Mouse (Mus musculus) Patski (cell line): ENCODE measurements around the gene C77080. TPM values are rescaled to one million over a fixed set of nuclear protein-coding genes. Genes with fewer than 3 reads are reported as not detected.

Experiments used
- ATAC-seq: fragments of 100-300 bp; one replicate; pipeline ENCODE4 v1.8.0; 2021
- CTCF ChIA-PET: fragments of 350-600 bp; sonication (Branson Sonifier 250); formaldehyde crosslinking; loops from one replicate; lab custom pipeline; 2022; ENCODE audit warnings: inconsistent platforms; lab: Charles Lee
- POLR2A ChIA-PET: fragments of 350-600 bp; sonication (Branson Sonifier 250); formaldehyde crosslinking; loops from one replicate; lab custom pipeline; 2022; ENCODE audit warnings: antibody characterized with exemption, inconsistent platforms; lab: Charles Lee
- DNase-seq: peaks from one replicate; pipeline ENCODE4 v3.0.0-alpha.2; 2011; ENCODE audit warnings: low read depth, low spot score
- H3K27me3 ChIP-seq: fragments of 371-371 bp; one replicate; pipeline ENCODE4 v1.5.1; 2021
- CTCF ChIP-seq: fragments of 100-300 bp; IDR thresholded peaks from one replicate; pipeline ENCODE4 v1.5.1; 2021
- in situ Hi-C: fragments of 300-500 bp; cut with MboI; formaldehyde crosslinking; loops from 3 replicates; pipeline ENCODE4 v1.11.1; 2018; ENCODE audit warnings: low pct_unique_long_range_greater_than_20kb, mixed read lengths
- polyA plus RNA-seq: library from polyadenylated mRNA; unstranded; gene quantifications from one replicate; pipeline ENCODE4 v1.2.3, GENCODE M21; 2021

Gene C77080
- polyA plus RNA-seq, 1 experiment from 2014 or later = 47.3 TPM

- in situ Hi-C loops = no loop called here
- TF ChIP-seq CTCF = no peak
- ATAC-seq (no peak), DNase-seq (no peak)
- no peaks in the 10 kb centered on the region for H3K27me3 ChIP-seq
- ChIA-PET CTCF (no interaction called here), POLR2A (interaction anchor here (0.6 kb wide), 2 partner anchors 10 to 321 kb away, joined by 3 to 5 read pairs; no protein-coding TSS in a partner anchor)
These were observed 26.9 kb upstream of the C77080 start for GRCm38 (mm10) chr4:129288067-129288466.

DNA sequence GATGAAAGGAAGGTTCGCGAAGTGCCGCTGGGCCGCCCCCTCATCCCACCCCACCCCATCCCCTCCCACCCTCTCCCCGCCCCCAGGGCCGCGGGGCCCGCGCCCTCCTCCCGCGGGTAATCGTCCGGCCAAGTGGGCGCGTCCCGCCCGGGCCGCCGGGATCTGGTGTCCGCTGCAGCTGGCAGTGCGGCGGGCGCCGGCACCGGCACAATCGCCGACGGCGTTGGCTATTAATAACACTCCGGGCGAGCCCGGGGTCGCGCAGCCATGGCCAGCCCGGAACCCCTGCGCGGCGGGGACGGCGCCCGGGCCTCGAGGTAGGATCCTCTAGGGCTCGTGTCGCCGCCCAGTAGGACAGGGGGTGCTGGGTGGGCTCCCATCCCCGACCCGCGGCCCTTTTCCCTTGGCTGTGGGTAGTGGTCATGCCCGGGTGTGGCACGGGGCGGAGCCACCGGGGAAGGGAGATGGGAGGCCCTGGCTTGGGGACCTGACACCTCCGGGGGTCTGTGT, 26.3 kb upstream of the C77080 start, which contains the start of gene Sync:
TSS of gene Sync (plus strand) at position 146 of the 510 bp plus-strand sequence.
- DNase-seq = no peak
- CTCF ChIA-PET = no interaction called here
- ATAC-seq = peak; percentile 38
- no peaks in the 10 kb centered on the region for H3K27me3 ChIP-seq
- POLR2A ChIA-PET = interaction anchor here (0.6 kb wide), 2 partner anchors 11 to 321 kb away, joined by 3 to 5 read pairs; no protein-coding TSS in a partner anchor
- in situ Hi-C loops = no loop called here
- no peak for TF ChIP-seq CTCF

DNA sequence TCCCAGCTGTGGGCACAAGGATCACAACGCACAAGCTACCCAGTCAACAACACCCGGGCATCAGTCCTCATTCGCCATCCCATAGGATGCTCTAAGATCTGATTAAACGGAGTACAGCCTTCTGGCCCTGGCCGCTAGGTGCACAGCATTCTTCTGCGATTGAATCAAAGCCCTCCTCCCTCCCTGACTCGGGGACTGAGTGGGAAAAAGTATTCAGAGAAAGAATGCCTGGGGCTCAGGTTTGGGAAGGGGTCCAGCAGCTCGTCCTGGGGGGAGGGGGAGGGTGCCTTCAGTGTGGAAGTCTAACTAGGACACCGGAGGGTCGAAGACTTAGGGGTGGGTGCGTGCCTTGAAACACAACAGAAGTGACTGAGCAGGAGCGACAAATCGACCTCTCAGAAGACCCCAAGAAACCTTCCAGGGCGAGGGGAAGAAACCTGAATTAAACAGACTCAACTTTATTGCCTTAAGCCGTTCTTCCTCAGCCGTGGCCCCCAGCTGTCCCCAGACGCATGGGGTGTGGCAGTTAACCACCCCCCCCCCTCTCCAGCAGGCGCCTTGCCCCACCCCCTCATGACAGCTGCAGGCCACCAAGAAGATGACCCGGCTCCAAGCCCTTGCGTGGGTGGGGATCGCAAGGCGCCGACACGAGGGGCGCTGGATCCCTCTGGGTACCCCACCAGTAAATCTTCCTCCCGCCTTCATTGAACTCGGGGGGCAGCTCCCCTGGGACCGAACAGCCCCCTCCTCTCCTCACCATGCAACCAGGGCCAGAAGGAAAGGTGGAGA, 25.7 kb upstream of the C77080 start:
- ATAC-seq (peak; percentile 65), DNase-seq (no peak)
- TF ChIP-seq CTCF = no peak
- H3K27me3 ChIP-seq = no peaks in the 10 kb centered on the region
- in situ Hi-C loops = no loop called here
- ChIA-PET POLR2A (interaction anchor here (0.6 kb wide), 1 partner anchor 18 kb away, joined by 3 read pairs; no protein-coding TSS in a partner anchor), CTCF (interaction anchor here (1.1 kb wide), 1 partner anchor 46 kb away, joined by 3 read pairs; no protein-coding TSS in a partner anchor)

DNA sequence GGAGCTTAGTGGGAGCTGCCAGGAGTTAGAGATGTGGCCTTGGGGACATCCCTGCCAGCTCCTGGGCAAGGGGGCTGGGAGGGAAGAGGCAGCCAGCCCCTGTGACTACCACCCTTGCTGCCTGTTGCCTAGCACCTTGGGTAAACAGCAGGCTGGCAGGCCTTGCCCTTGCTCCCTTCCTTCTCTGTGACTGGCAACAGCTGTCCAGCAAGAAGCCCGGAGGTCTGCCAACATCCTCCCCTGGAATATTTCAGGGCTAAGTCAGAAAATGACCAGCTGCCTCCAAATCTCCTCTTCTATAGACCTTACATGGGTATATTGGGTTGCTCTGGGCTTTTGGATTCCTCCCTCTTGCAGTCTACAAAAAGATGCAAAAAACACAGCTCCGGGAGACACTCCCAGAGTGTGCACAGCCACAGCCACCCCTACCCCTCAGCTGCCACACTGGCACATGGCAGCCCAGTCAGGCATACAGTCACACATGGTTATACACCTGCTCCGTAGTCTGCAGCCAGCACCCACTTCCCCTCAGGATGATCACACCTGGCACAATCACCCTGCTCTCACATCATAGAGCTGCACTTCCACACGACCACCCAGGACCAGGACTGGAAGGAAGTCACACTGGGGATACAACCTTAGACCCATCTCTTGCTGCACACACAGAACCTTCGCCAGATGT, 24.9 kb upstream of the C77080 start:
- no peak for DNase-seq
- ChIA-PET POLR2A (interaction anchor here (0.6 kb wide), 2 partner anchors 18 to 102 kb away, joined by 3 read pairs; no protein-coding TSS in a partner anchor), CTCF (interaction anchor here (1.1 kb wide), 1 partner anchor 47 kb away, joined by 3 read pairs; no protein-coding TSS in a partner anchor)
- in situ Hi-C loops = no loop called here
- no peaks in the 10 kb centered on the region for H3K27me3 ChIP-seq
- no peak for ATAC-seq
- no peak for TF ChIP-seq CTCF

DNA sequence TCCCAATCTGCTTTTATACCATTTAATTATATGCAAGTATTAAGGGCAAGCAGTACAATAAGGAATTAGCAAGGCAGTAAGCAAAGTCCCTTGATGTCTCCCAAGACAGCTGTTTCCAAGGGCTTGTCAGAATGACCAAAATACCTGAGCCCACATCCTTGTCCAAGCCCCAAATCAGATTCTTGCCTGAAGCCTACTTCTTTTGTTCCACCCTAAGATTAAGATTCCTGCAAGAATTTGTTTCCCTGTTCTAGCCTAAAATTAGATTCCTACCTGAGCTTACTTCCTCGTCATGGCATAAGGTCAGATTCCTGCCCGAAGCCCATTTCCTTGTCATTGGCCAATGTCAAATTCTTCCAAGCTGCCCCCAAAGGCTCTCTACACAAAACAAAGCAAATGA, 23.5 kb upstream of the C77080 start:
- TF ChIP-seq CTCF = no peak
- POLR2A ChIA-PET = no interaction called here

DNA sequence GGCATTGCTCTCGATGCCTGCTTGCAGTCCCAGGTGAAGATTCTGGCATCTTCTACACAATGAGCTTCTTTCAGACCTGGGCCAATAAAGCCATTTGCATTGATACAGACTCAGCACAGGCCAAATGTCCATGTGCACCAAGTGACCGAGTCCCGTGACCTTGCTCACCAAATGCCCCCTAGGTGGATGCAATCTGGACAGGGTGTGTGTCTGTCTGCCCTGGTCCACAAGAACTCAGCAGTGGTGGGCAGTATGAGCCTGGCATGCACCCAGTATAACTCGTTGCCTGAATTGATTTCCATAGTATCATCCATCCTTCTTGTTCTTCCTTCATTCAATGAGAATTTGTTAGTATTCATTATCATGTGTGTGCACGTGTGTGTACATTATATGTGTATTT, 22.0 kb upstream of the C77080 start:
- in situ Hi-C loops = no loop called here
- CTCF ChIA-PET = no interaction called here
- POLR2A ChIA-PET = no interaction called here
- ATAC-seq (no peak), DNase-seq (no peak)
- no peaks in the 10 kb centered on the region for H3K27me3 ChIP-seq
- no peak for TF ChIP-seq CTCF

More for the DNA sequence above, 23.5 kb upstream of the C77080 start:
- ATAC-seq (no peak), DNase-seq (no peak)
- CTCF ChIA-PET = no interaction called here
- H3K27me3 ChIP-seq = no peaks in the 10 kb centered on the region
- in situ Hi-C loops = no loop called here

- in situ Hi-C loops = no loop called here
- ChIA-PET POLR2A (no interaction called here), CTCF (no interaction called here)
These were observed 21.6 kb upstream of the C77080 start for GRCm38 (mm10) chr4:129282786-129283185.

DNA sequence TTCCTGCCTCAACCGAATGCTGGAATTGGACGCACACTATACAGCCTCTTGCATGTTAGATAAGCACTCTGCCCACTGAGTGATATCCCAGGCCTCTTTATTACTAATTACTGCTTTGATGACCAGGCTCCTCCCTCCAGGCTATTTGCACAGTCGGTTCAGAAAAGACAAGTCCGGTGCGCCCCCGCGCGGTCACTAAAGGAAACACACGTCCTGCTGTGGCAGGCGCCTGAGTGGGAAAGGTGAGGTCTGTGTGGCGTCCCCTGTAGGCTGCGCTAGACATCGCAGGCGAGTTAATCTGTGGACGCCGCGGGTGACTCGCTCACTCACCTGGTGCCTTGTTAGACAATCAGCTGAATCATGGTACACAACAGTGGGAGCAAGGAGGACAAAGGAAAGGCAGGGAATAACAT, 15.3 kb upstream of the C77080 start:
- no peak for DNase-seq
- TF ChIP-seq CTCF = peak; percentile 99
- no peaks in the 10 kb centered on the region for H3K27me3 ChIP-seq
- no peak for ATAC-seq
- ChIA-PET CTCF (interaction anchor here (0.6 to 1.9 kb wide), 16 partner anchors 9 to 152 kb away, joined by 3 to 8 read pairs (median 4); partner anchors contain the start of gene C77080), POLR2A (interaction anchor here (0.6 to 1.0 kb wide), 2 partner anchors 80 to 87 kb away, joined by 3 to 4 read pairs; partner anchors contain the start of genes S100pbp and Yars)
- in situ Hi-C loops = loop anchor here (5.0 to 10.0 kb wide), 2 partner anchors 64 to 142 kb away; partner anchors contain the start of gene Fndc5

More at GRCm38 (mm10) chr4:129282786-129283185, 21.6 kb upstream of the C77080 start:
- no peak for TF ChIP-seq CTCF
- H3K27me3 ChIP-seq = no peaks in the 10 kb centered on the region
- DNase-seq (no peak), ATAC-seq (no peak)

DNA sequence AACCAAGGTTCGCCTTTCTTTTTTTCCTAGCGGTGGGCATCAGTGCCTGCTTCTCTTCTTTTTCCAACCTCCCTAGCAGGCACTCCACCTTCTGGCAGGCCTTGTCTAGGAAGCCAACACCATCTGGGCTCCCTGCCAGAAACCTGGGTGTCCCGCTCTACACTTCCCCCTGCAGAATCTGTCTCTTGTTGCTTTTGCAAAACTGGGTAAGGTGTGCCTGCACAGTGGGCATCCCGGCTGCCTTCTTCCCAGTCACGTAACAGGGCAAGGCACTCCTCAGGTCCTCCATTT, 11.5 kb upstream of the C77080 start:
- no peak for ATAC-seq
- in situ Hi-C loops = loop anchor here (10.0 kb wide), 1 partner anchor 138 kb away; the partner anchor contains the start of gene Fndc5
- H3K27me3 ChIP-seq = no peaks in the 10 kb centered on the region
- CTCF ChIA-PET = interaction anchor here (1.1 kb wide), 1 partner anchor 10 kb away, joined by 3 read pairs; no protein-coding TSS in a partner anchor
- no peak for TF ChIP-seq CTCF
- no peak for DNase-seq
- POLR2A ChIA-PET = interaction anchor here (0.5 to 1.2 kb wide), 2 partner anchors 41 to 78 kb away, joined by 3 to 5 read pairs; no protein-coding TSS in a partner anchor
